Mouse (Mus musculus): ENCODE results near the gene Rfx1. TPM values are rescaled to one million over a fixed set of nuclear protein-coding genes. Genes with fewer than 3 reads are reported as not detected.

Gene Rfx1
- total and polyA plus RNA-seq, 3 experiments, result 3.2 to 13.1 (median 10.8) TPM

DNA sequence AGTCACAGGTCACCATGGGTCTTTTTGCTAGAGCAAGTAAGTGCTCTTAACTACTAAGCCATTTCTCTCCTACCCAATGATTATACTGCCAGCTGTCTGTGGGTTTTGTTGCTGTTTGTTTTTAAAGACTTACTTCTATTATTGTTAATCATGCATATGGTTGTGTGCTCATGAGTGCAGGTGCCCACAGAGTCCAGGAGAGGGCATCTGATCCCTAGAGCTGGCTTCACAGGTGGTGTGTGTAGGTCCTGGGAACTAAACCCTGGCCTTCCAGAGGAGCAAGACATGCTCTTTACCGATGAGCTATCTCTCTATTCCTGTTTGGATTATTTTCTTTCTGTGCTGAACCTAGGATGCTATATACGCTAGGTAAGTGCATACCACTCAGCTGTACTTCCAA lies 7.4 kb upstream of the Rfx1 start:
- no peak overlapping the region for H3K4me2 ChIP-seq (ENCODE audit: insufficient read depth, low read depth, poor library complexity, severe bottlenecking)
- DNase-seq (ENCODE audit: extremely low read depth), result no peak
- peaks cover 7 to 10% of the 10 kb centered on the region in 2 experiments for H3K4me1 ChIP-seq (ENCODE audit: control insufficient read depth in 1 of 2, insufficient read depth in 2 of 2)
- H3K9me3 ChIP-seq (replicated peaks; ENCODE audit: low read length), result no peaks in the 10 kb centered on the region
- dilution Hi-C loops (cut with MboI; ENCODE audit: extremely low pct_ligation_motif_present, extremely low pct_unique_long_range_greater_than_20kb, low sequenced_read_pairs) (no loop called here), in situ Hi-C loops (cut with MboI; ENCODE audit: low pct_ligation_motif_present, low pct_unique_long_range_greater_than_20kb, low sequenced_read_pairs) (loop anchor here (10.0 kb wide), 1 partner anchor 46 kb away; the partner anchor contains the start of gene Dcaf15)
- TF ChIP-seq CTCF (conservative IDR thresholded peaks at IDR 0.05 in 1 of 2, IDR thresholded peaks at IDR 0.05 in 1 of 2; ENCODE audit: low read depth in 2 of 2, low read length in 2 of 2) (peak; percentile 6 to 45; a peak in 2 of 4 replicates), MAX (IDR thresholded peaks at IDR 0.05; ENCODE audit: low read length) (no peak), SMC3 (IDR thresholded peaks at IDR 0.05; ENCODE audit: low read depth, low read length) (peak; percentile 34), UBTF (IDR thresholded peaks at IDR 0.05; ENCODE audit: low read depth, low read length) (no peak), E2F4 (IDR thresholded peaks at IDR 0.05; ENCODE audit: insufficient replicate concordance, low read depth, low read length) (no peak), USF1 (IDR thresholded peaks at IDR 0.05; ENCODE audit: low read depth, low read length) (no peak), SIN3A (IDR thresholded peaks at IDR 0.05; ENCODE audit: low read length) (no peak), PAX5 (IDR thresholded peaks at IDR 0.05; ENCODE audit: low read length) (no peak), IRF4 (IDR thresholded peaks at IDR 0.05; ENCODE audit: low read depth, low read length) (no peak), ZNF384 (IDR thresholded peaks at IDR 0.05; ENCODE audit: low read depth, low read length) (no peak), MXI1 (IDR thresholded peaks at IDR 0.05; ENCODE audit: low read depth, low read length) (no peak), JUND (conservative IDR thresholded peaks at IDR 0.05; ENCODE audit: low read depth, low read length) (no peak), CHD2 (IDR thresholded peaks at IDR 0.05; ENCODE audit: low read length) (no peak), TCF12 (IDR thresholded peaks at IDR 0.05; ENCODE audit: low read depth, low read length) (no peak), NRF1 (IDR thresholded peaks at IDR 0.05; ENCODE audit: low read depth, low read length) (no peak), ZC3H11A (IDR thresholded peaks at IDR 0.05; ENCODE audit: low read depth, low read length) (no peak), JUN (IDR thresholded peaks at IDR 0.05; ENCODE audit: insufficient read depth, low read depth, low read length) (no peak), MAZ (IDR thresholded peaks at IDR 0.05; ENCODE audit: low read depth, low read length) (no peak), KAT2A (IDR thresholded peaks at IDR 0.05; ENCODE audit: insufficient replicate concordance, low read length) (no peak), NELFE (IDR thresholded peaks at IDR 0.05; ENCODE audit: low read depth, low read length) (no peak), RAD21 (IDR thresholded peaks at IDR 0.05; ENCODE audit: low read depth, low read length) (peak; percentile 35), TBP (conservative IDR thresholded peaks at IDR 0.05; ENCODE audit: low read depth, low read length) (no peak), MYC (IDR thresholded peaks at IDR 0.05; ENCODE audit: low read depth, low read length) (no peak), EP300 (IDR thresholded peaks at IDR 0.05; ENCODE audit: low read length) (no peak)
- no peak overlapping the region for H3K27ac ChIP-seq (ENCODE audit: insufficient read depth, low read depth)
- no peaks in the 10 kb centered on the region for H3K36me3 ChIP-seq (replicated peaks in 1 of 2; ENCODE audit: control insufficient read depth in 1 of 2, insufficient read depth in 1 of 2, low read length in 1 of 2)
- no peak overlapping the region for H3K9ac ChIP-seq (ENCODE audit: insufficient read depth, low read depth)
- peaks cover 2% of the 10 kb centered on the region for H3K27me3 ChIP-seq (replicated peaks)
- no peak overlapping the region for H3K4me3 ChIP-seq (replicated peaks in 1 of 3; ENCODE audit: low read depth in 2 of 3, low read length in 2 of 3, poor library complexity in 1 of 3)
- no peaks in the 10 kb centered on the region for H3K79me2 ChIP-seq (replicated peaks; ENCODE audit: control insufficient read depth, extremely low read depth, insufficient read depth, poor library complexity, severe bottlenecking)

Data from CH12.LX (cell line).